Mouse (Mus musculus): ENCODE measurements around the gene Gm21083. TPM values are rescaled to one million over a fixed set of nuclear protein-coding genes. Genes with fewer than 3 reads are reported as not detected.
"Not testable (repeated sequence)": the region's sequence is repeated elsewhere in the genome, so short reads cannot be mapped to it uniquely, and the experiment has no call there.

The Gm21083 gene
- polyA plus RNA-seq, 1 experiment from 2014 or later = not detected

DNA sequence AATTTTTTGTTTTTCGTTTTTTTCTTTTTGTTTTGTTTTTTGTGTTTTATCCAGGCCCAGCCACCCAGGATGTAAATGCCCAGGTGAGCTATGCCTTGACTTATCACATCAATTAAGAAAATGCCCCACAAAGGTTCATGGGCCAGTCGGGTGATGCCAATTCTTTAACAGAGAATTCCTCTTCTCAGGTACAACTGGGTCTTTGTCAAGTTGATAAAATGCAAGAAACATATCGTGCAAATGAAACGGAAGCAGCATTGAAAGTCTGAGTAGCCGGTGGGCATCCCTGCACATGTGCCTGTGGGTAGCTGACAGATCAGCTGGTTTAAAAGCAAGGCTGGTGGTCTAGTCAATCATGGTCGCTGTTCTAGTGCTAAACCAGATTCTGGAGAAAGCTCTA lies 29.5 kb downstream of the Gm21083 start:
- ATAC-seq (ENCODE audit: insufficient read depth) = not testable (repeated sequence)

DNA sequence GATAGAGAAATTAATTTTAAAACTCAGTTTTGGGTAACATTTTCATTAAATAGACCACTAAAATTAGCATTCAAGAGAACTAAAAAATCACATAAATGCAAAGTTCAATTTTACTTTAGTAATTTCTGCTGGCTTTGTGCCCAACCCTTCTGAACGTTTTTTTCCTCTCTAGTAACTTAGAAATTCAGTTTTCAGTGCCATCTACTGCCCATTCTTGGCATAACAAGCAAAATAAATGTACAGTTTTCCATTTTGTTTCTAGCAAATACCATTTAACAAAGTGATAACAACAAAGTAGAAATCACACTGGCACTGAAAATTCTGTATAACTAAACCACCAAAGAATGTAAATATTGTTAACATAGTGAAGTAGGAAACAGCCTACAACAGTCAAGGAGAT lies 33.6 kb downstream of the Gm21083 start:
- H3K9ac ChIP-seq; H3K27ac ChIP-seq (ENCODE audit: low read depth); ATAC-seq (ENCODE audit: insufficient read depth); H3K4me2 ChIP-seq; H3K36me3 ChIP-seq (ENCODE audit: insufficient read depth); H3K4me1 ChIP-seq (ENCODE audit: insufficient read depth); H3K27me3 ChIP-seq (ENCODE audit: insufficient read depth, low read length); H3K9me3 ChIP-seq (ENCODE audit: low read depth, low read length); H3K4me3 ChIP-seq (ENCODE audit: low read depth, low read length): not testable (repeated sequence)
- DNase-seq = peak; percentile 67
- WGBS = 1% methylated on average over 1 of the region's 1 CpGs
- 0 out of 2 replicates have a peak, but pooled peaks have one; percentile 23 for TF ChIP-seq CTCF (IDR thresholded peaks at IDR 0.05; ENCODE audit: low read depth)

More for the DNA sequence above, 29.5 kb downstream of the Gm21083 start:
- H3K9ac ChIP-seq; H3K36me3 ChIP-seq (ENCODE audit: insufficient read depth); H3K27me3 ChIP-seq (ENCODE audit: insufficient read depth, low read length); DNase-seq; H3K27ac ChIP-seq (ENCODE audit: low read depth); H3K4me1 ChIP-seq (ENCODE audit: insufficient read depth); H3K4me2 ChIP-seq; H3K4me3 ChIP-seq (ENCODE audit: low read depth, low read length): not testable (repeated sequence)
- H3K9me3 ChIP-seq (ENCODE audit: low read depth, low read length) = peaks cover 12% of the 10 kb centered on the region; the same call in 1 of the 2 replicates
- 66% methylated on average over 5 of the region's 6 CpGs for WGBS

DNA sequence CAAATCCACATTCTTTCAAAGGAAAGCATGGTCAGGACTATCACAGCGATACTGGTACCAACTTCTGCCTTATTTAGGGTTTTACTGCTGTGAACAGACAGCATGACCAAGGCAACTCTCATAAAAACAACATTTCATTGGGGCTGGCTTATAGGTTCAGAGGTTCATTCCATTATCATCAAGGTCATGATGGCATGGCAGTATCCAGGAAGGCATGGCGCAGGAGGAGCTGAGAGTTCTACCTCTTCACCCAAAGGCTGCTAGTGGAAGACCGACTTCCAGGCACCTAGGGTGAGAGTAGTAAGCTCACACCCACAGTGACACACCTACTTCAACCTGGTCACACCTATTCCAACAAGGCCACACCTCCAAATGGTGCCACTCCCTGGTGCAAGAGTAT lies 39.1 kb downstream of the Gm21083 start:
- not testable (repeated sequence) for DNase-seq; H3K4me3 ChIP-seq (ENCODE audit: low read depth, low read length); H3K27me3 ChIP-seq (ENCODE audit: insufficient read depth, low read length); ATAC-seq (ENCODE audit: insufficient read depth); H3K27ac ChIP-seq (ENCODE audit: low read depth); H3K9me3 ChIP-seq (ENCODE audit: low read depth, low read length); H3K9ac ChIP-seq; H3K36me3 ChIP-seq (ENCODE audit: insufficient read depth); H3K4me1 ChIP-seq (ENCODE audit: insufficient read depth); H3K4me2 ChIP-seq
- 75% methylated on average over 3 of the region's 3 CpGs for WGBS

DNA sequence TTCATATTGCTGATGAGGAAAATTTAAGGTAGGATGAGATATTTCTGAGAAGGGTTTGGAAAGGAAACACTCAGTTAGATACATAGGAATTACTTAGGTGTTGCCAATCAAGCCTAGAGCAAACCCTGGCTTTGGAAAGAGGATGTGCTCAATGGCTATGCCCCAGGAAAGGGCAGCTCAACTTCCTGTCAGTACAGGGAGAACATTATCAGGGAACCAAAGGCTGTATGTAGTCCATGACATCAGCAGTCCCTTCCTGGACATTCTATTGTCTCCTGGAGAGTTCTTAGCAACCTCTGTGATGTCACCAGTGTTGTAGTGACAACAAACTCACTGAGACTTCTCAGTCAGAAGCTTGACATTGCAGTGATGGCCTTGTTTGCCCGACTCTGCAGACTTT lies 41.6 kb downstream of the Gm21083 start, which contains the start of gene Speer4d:
Gene Speer4d, plus strand, starts transcription at position 301 of the 400 bp plus-strand sequence.
- not testable (repeated sequence) for H3K4me3 ChIP-seq (ENCODE audit: low read depth, low read length); ATAC-seq (ENCODE audit: insufficient read depth)

DNA sequence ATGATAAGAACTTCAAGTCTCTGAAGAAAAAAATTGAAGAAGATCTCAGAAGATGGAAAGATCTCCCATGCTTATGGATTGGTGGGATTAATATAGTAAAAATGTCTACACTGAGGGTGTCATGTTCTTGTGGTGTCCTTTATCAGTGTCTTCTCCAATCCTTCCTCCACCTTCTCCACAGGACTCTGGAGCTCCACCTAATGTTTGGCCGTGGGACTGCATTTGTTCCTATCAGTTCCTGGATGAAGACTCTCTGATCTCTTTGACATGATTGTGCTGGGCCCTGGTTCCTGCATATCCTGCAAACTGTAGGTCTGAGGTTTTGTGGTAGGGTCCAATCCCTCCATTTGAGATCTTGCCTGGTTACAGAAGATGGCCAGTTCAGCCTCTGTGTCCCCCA lies 51.0 kb downstream of the Gm21083 start:
- not testable (repeated sequence) for H3K4me3 ChIP-seq (ENCODE audit: low read depth, low read length); H3K9me3 ChIP-seq (ENCODE audit: low read depth, low read length); H3K4me2 ChIP-seq; H3K27ac ChIP-seq (ENCODE audit: low read depth); DNase-seq; H3K36me3 ChIP-seq (ENCODE audit: insufficient read depth); ATAC-seq (ENCODE audit: insufficient read depth); H3K9ac ChIP-seq; H3K4me1 ChIP-seq (ENCODE audit: insufficient read depth); H3K27me3 ChIP-seq (ENCODE audit: insufficient read depth, low read length)
- 24% methylated on average over 1 of the region's 1 CpGs for WGBS

More for the DNA sequence above, 41.6 kb downstream of the Gm21083 start, which contains the start of gene Speer4d:
- not testable (repeated sequence) for H3K27ac ChIP-seq (ENCODE audit: low read depth); H3K27me3 ChIP-seq (ENCODE audit: insufficient read depth, low read length); H3K9ac ChIP-seq; H3K4me1 ChIP-seq (ENCODE audit: insufficient read depth); H3K36me3 ChIP-seq (ENCODE audit: insufficient read depth); DNase-seq; H3K4me2 ChIP-seq; H3K9me3 ChIP-seq (ENCODE audit: low read depth, low read length)
- WGBS = 60% methylated on average over 1 of the region's 1 CpGs

DNA sequence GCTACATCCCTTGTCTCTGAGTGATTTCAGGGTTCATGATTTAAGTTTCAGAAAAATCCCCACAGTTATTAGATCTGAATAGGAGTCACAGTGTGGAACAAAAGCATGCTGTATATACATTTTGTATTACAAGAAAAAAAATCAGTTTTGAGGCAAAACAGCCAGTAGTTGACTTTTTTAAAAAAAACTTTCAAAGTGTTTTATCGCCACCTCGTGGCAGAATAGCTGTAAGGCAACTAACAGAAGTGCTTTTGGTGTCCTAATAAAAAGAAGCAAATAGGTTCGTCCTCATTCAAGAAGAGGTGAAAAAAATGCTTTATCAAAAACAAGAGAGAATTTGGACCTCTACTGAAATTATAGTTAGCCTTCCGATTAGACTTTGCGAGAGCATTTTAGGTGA lies 52.9 kb downstream of the Gm21083 start:
- H3K4me1 ChIP-seq (ENCODE audit: insufficient read depth); H3K4me3 ChIP-seq (ENCODE audit: low read depth, low read length); H3K27ac ChIP-seq (ENCODE audit: low read depth); ATAC-seq (ENCODE audit: insufficient read depth); H3K9me3 ChIP-seq (ENCODE audit: low read depth, low read length); H3K27me3 ChIP-seq (ENCODE audit: insufficient read depth, low read length); H3K36me3 ChIP-seq (ENCODE audit: insufficient read depth); H3K9ac ChIP-seq; H3K4me2 ChIP-seq: not testable (repeated sequence)
- peak; percentile 24 for TF ChIP-seq CTCF (IDR thresholded peaks at IDR 0.05; ENCODE audit: low read depth)
- peak; percentile 61 for DNase-seq
- 33% methylated on average over 5 of the region's 5 CpGs for WGBS

Other genes with a start within 250 kb of the Gm21083 start
- not detected in 2 replicates for gene Gm21149, start 100.8 kb upstream of the Gm21083 start, polyA plus RNA-seq (2014; fragmentation: Nextera tagmentation; extraction: Ambion mirVana)
- not detected in 2 replicates for gene Gm21190, start 48.1 kb upstream of the Gm21083 start, polyA plus RNA-seq (2014; fragmentation: Nextera tagmentation; extraction: Ambion mirVana)
- gene Speer4d, start 41.7 kb downstream of the Gm21083 start, polyA plus RNA-seq (2014; fragmentation: Nextera tagmentation; extraction: Ambion mirVana) = not detected in 2 replicates
- not detected in 2 replicates for gene 4930572O03Rik, start 79.7 kb downstream of the Gm21083 start, polyA plus RNA-seq (2014; fragmentation: Nextera tagmentation; extraction: Ambion mirVana)
- not detected in 2 replicates for gene Speer4c, start 136.9 kb downstream of the Gm21083 start, polyA plus RNA-seq (2014; fragmentation: Nextera tagmentation; extraction: Ambion mirVana)

Measured in lung, embryonic 14.5 days (tissue).